Mouse (Mus musculus) bone marrow macrophage, adult 2 months (primary cell): Measurements from ENCODE around the gene Dlg5. TPM values are rescaled to one million over a fixed set of nuclear protein-coding genes. Genes with fewer than 3 reads are reported as not detected.

Experiments used
- H3K27ac ChIP-seq: 2 replicates; pipeline ENCODE4 v1.5.1; 2012; ENCODE audit warnings: low read depth, low read length; ENCODE audit not compliant: insufficient read depth
- H3K4me1 ChIP-seq: 2 replicates; pipeline ENCODE4 v1.6.1; 2012; ENCODE audit warnings: low read length; ENCODE audit not compliant: control insufficient read depth, insufficient read depth
- H3K4me3 ChIP-seq: 2 replicates; pipeline ENCODE4 v1.5.1; 2012; ENCODE audit warnings: mild to moderate bottlenecking, low read length, moderate library complexity; ENCODE audit not compliant: insufficient read depth
- CTCF ChIP-seq: IDR thresholded peaks from 2 replicates; pipeline ENCODE4 v1.5.1; 2012; ENCODE audit warnings: low read depth, mild to moderate bottlenecking, low read length, moderate library complexity
- POLR2A ChIP-seq: IDR thresholded peaks from 2 replicates; pipeline ENCODE4 v1.6.1; 2012; ENCODE audit warnings: mild to moderate bottlenecking, low read depth, low read length, borderline replicate concordance
- polyA plus RNA-seq: library from polyadenylated mRNA; stranded (reverse); fragments of >200 nt; gene quantifications from 2 replicates; pipeline ENCODE4 v1.2.4, GENCODE M21; 2012; ENCODE audit not compliant: missing spikeins, insufficient read depth, insufficient read length

Gene Dlg5
- polyA plus RNA-seq, 1 experiment = 0.29 TPM

- H3K4me3 ChIP-seq = no peak overlapping the region
- TF ChIP-seq POLR2A = no peak
- no peak for TF ChIP-seq CTCF
- no peak overlapping the region for H3K27ac ChIP-seq
- H3K4me1 ChIP-seq = no peaks in the 10 kb centered on the region
Observed at GRCm38 (mm10) chr14:24134623-24135290, 111.0 kb downstream of the Dlg5 start.

GRCm38 (mm10) chr14:24133801-24134200 lies 111.9 kb downstream of the Dlg5 start:
- no peak for TF ChIP-seq POLR2A
- TF ChIP-seq CTCF = no peak

GRCm38 (mm10) chr14:24132092-24132491 lies 113.6 kb downstream of the Dlg5 start:
- Histone ChIP-seq H3K4me3 (no peak overlapping the region), H3K4me1 (no peaks in the 10 kb centered on the region), H3K27ac (no peak overlapping the region)
- TF ChIP-seq CTCF = no peak
- TF ChIP-seq POLR2A = no peak

More at GRCm38 (mm10) chr14:24133801-24134200, 111.9 kb downstream of the Dlg5 start:
- Histone ChIP-seq H3K4me3 (no peak overlapping the region), H3K27ac (no peak overlapping the region), H3K4me1 (no peaks in the 10 kb centered on the region)

- Histone ChIP-seq H3K27ac (no peak overlapping the region), H3K4me3 (no peak overlapping the region), H3K4me1 (no peaks in the 10 kb centered on the region)
- TF ChIP-seq POLR2A (no peak), CTCF (no peak)
Observed at GRCm38 (mm10) chr14:24125069-24125468, 120.7 kb downstream of the Dlg5 start.

- TF ChIP-seq CTCF (no peak), POLR2A (no peak)
- Histone ChIP-seq H3K4me1 (no peaks in the 10 kb centered on the region), H3K4me3 (no peak overlapping the region), H3K27ac (no peak overlapping the region)
Observed at GRCm38 (mm10) chr14:24124171-24124570, 121.5 kb downstream of the Dlg5 start.

GRCm38 (mm10) chr14:24106734-24107133 lies 139.0 kb downstream of the Dlg5 start:
- no peak overlapping the region for H3K4me3 ChIP-seq
- TF ChIP-seq CTCF = no peak
- H3K4me1 ChIP-seq = no peaks in the 10 kb centered on the region
- no peak overlapping the region for H3K27ac ChIP-seq

GRCm38 (mm10) chr14:24098828-24099227 lies 146.9 kb downstream of the Dlg5 start:
- no peak for TF ChIP-seq CTCF
- no peak for TF ChIP-seq POLR2A
- Histone ChIP-seq H3K4me3 (no peak overlapping the region), H3K27ac (no peak overlapping the region), H3K4me1 (no peaks in the 10 kb centered on the region)

- Histone ChIP-seq H3K27ac (no peak overlapping the region), H3K4me1 (no peaks in the 10 kb centered on the region), H3K4me3 (no peak overlapping the region)
- TF ChIP-seq POLR2A (no peak), CTCF (no peak)
Observed at GRCm38 (mm10) chr14:24094656-24095055, 151.1 kb downstream of the Dlg5 start.

GRCm38 (mm10) chr14:24093221-24093620 lies 152.5 kb downstream of the Dlg5 start:
- no peak overlapping the region for H3K4me3 ChIP-seq
- H3K27ac ChIP-seq = no peak overlapping the region
- no peaks in the 10 kb centered on the region for H3K4me1 ChIP-seq
- TF ChIP-seq CTCF (no peak), POLR2A (no peak)

- no peaks in the 10 kb centered on the region for H3K4me1 ChIP-seq
- no peak overlapping the region for H3K4me3 ChIP-seq
- no peak overlapping the region for H3K27ac ChIP-seq
- TF ChIP-seq CTCF = no peak
- TF ChIP-seq POLR2A = no peak
Observed at GRCm38 (mm10) chr14:24092391-24092790, 153.3 kb downstream of the Dlg5 start.
